Mouse (Mus musculus) heart, postnatal 0 days (tissue): ENCODE measurements at regions not wholly inside any gene's neighbourhood (a gene's known extent, or its start where the extent isn't known, plus 50 kb on each side); places are given as distances from the start of the nearest gene placed in this dataset.
A peak's percentile ranks its signal among the peaks of the same experiment; 100 is the strongest.

Experiments used
- CTCF ChIP-seq: IDR thresholded peaks from 2 replicates; pipeline ENCODE4 v1.5.1; 2016; ENCODE audit warnings: antibody characterized with exemption, control low read depth, low read depth
- EP300 ChIP-seq: IDR thresholded peaks from 2 replicates; pipeline ENCODE4 v1.6.1; 2016; ENCODE audit warnings: antibody characterized with exemption, low read depth

DNA sequence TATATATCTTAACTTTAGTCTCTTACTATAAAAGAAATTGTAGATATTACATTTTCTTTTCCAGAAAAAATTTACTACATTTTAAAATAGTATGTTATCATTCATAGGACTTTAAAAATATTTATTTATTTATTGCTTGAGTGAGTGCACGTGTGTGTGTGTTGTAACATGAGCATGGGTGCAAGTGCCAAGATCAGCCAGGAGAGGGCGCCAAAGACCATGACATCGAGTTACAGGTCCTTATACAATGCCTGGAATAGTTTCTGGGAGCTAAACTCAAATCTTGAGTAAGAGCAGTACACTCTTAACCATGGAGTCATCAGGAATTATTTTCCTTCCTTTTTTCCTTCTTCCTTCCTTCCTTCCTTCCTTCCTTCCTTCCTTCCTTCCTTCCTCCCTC, 185.4 kb upstream of the Mageb4 start:
- peak; percentile 21; the same call in 1 of the 2 replicates for TF ChIP-seq CTCF
- TF ChIP-seq EP300, result no peak
